Mouse (Mus musculus) limb, embryonic 11.5 days (tissue): ENCODE data around the gene Hacd2. TPM values are rescaled to one million over a fixed set of nuclear protein-coding genes. Genes with fewer than 3 reads are reported as not detected.

Source experiments
- ATAC-seq: fragments of 200-750 bp; cut with Nextera tagmentation; 2 replicates; pipeline ENCODE4 v1.8.0; 2017; ENCODE audit warnings: low read depth; ENCODE audit not compliant: insufficient number of reproducible peaks, low FRiP score, low TSS enrichment
- DNase-seq: peaks from one replicate; pipeline ENCODE4 v3.0.0-alpha.2; 2015; ENCODE audit warnings: low spot score
- H3K27ac ChIP-seq: fragments of 300-500 bp; sonication (generic); replicated peaks from 2 replicates; pipeline ENCODE4 v1.5.1; 2014; ENCODE audit warnings: low read depth, mild to moderate bottlenecking, low read length
- H3K27me3 ChIP-seq: fragments of 300-500 bp; sonication (generic); 2 replicates; pipeline ENCODE4 v1.6.1; 2014; ENCODE audit warnings: mild to moderate bottlenecking, low read length, mixed read lengths; ENCODE audit not compliant: control insufficient read depth, insufficient read depth
- H3K36me3 ChIP-seq: fragments of 300-500 bp; sonication (generic); 2 replicates; pipeline ENCODE4 v1.6.1; 2014; ENCODE audit warnings: mild to moderate bottlenecking, low read length, moderate library complexity, mixed read lengths; ENCODE audit not compliant: control insufficient read depth, insufficient read depth
- H3K4me1 ChIP-seq: fragments of 300-500 bp; sonication (generic); 2 replicates; pipeline ENCODE4 v1.6.1; 2014; ENCODE audit warnings: low read length, mixed read lengths; ENCODE audit not compliant: control insufficient read depth, insufficient read depth
- H3K4me2 ChIP-seq: fragments of 300-500 bp; sonication (generic); 2 replicates; pipeline ENCODE4 v1.6.1; 2014; ENCODE audit warnings: low read depth, mild to moderate bottlenecking, moderate library complexity; ENCODE audit not compliant: severe bottlenecking
- H3K4me3 ChIP-seq: fragments of 300-500 bp; sonication (generic); 2 replicates; pipeline ENCODE4 v1.5.1; 2014; ENCODE audit warnings: low read depth, low read length
- H3K9ac ChIP-seq: fragments of 300-500 bp; sonication (generic); 2 replicates; pipeline ENCODE4 v1.6.1; 2014; ENCODE audit warnings: mild to moderate bottlenecking, low read length
- H3K9me3 ChIP-seq: fragments of 300-500 bp; sonication (generic); 2 replicates; pipeline ENCODE4 v1.6.1; 2016; ENCODE audit warnings: low read length; ENCODE audit not compliant: control insufficient read depth
- WGBS: fragments of 180-500 bp; shearing (Covaris S2); extraction: QIAGEN DNeasy Blood & Tissue Kit; methylation state at CpG from one replicate; pipeline ENCODE4 v1.1.7; 2014; 5-methylcytosine and 5-hydroxymethylcytosine counted together
- polyA plus RNA-seq: library from polyadenylated mRNA; unstranded; fragments of >200 nt; fragmentation: Nextera tagmentation; extraction: Ambion mirVana; gene quantifications from 2 replicates; pipeline ENCODE4 v1.2.1, GENCODE M21; 2014

Hacd2 gene
- polyA plus RNA-seq, 1 experiment from 2014 or later = 37.0 TPM

DNA sequence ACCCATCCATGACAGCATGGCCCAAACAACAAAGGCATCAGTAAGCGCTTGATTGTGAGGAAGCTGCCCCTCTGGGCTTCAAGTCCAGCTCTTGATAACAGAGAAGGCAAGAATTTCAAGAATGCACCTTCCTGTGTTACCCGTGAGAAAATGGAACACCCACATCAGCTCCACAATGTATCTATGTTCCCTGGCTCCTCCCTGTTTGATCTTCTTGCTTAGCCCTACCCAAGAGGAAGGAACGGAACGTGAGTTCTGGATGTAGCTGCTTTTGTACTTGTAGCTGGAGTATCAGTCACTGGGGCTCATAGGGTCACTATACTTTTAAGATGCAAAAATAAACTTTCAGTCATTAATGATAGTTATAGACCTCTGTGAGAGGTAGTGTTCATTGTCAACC is 98.4 kb downstream of the Hacd2 start:
- 0 out of 2 replicates have a peak, but pooled peaks cover 2% of the 10 kb centered on the region for H3K4me1 ChIP-seq
- H3K4me2 ChIP-seq = no peak overlapping the region
- H3K27ac ChIP-seq = no peak overlapping the region
- whole genome bisulfite sequencing = 89% methylated on average over 4 of the region's 4 CpGs
- H3K36me3 ChIP-seq = no peaks in the 10 kb centered on the region
- no peaks in the 10 kb centered on the region for H3K9me3 ChIP-seq
- H3K4me3 ChIP-seq = no peak overlapping the region
- ATAC-seq (no peak), DNase-seq (no peak)
- H3K27me3 ChIP-seq = no peaks in the 10 kb centered on the region
- H3K9ac ChIP-seq = no peak overlapping the region

DNA sequence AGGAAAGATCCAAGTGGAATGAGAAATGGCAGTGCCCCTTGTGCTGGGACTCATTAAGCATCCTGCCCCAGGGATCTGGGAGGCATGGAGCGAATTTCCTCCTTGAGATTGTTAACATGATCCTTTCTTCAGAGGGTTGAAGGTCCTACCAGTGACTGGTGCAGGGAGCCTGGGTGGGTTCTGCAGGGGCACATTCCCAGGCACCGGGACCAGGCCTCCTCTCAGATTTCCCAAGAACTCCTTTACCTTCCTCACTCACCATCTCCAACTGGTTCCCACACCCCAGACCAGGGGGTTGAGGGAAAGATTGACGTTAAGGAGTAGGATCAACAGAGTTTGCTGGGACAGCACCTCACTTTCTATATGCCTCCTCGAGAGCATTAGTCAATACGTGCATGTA is 105.0 kb downstream of the Hacd2 start:
- DNase-seq (no peak), ATAC-seq (no peak)
- no peak overlapping the region for H3K27ac ChIP-seq
- H3K4me3 ChIP-seq = no peak overlapping the region
- no peaks in the 10 kb centered on the region for H3K36me3 ChIP-seq
- 0 out of 2 replicates have a peak, but pooled peaks cover 2% of the 10 kb centered on the region for H3K4me1 ChIP-seq
- H3K4me2 ChIP-seq = no peak overlapping the region
- no peaks in the 10 kb centered on the region for H3K27me3 ChIP-seq
- 77% methylated on average over 5 of the region's 5 CpGs for WGBS
- no peak overlapping the region for H3K9ac ChIP-seq
- no peaks in the 10 kb centered on the region for H3K9me3 ChIP-seq

DNA sequence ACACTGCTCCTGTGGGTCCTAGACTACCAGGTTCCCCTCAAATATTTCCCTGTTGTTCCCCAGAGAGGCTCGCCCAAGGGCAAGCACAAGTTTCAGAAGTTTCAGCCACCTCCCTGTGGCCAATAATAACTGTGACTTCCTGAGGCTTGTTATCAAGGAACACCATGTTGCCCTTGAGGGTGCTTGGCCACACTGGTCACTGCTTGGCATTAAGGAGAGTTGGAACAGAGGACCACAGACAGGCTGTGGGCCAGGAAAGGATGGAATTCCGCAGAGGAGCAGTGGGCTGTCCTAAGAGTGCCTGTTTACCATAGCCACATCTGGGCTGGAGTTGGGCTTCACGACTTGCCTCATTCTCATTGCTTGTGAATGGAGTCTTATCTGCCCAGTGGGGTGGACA is 107.9 kb downstream of the Hacd2 start:
- Histone ChIP-seq H3K36me3 (no peaks in the 10 kb centered on the region), H3K4me1 (no peaks in the 10 kb centered on the region; the same call in 1 of the 2 replicates), H3K4me3 (no peak overlapping the region), H3K27me3 (no peaks in the 10 kb centered on the region), H3K9ac (no peak overlapping the region), H3K9me3 (no peaks in the 10 kb centered on the region), H3K4me2 (no peak overlapping the region), H3K27ac (no peak overlapping the region)
- DNase-seq = no peak
- ATAC-seq = no peak
- 76% methylated on average over 3 of the region's 3 CpGs for WGBS

DNA sequence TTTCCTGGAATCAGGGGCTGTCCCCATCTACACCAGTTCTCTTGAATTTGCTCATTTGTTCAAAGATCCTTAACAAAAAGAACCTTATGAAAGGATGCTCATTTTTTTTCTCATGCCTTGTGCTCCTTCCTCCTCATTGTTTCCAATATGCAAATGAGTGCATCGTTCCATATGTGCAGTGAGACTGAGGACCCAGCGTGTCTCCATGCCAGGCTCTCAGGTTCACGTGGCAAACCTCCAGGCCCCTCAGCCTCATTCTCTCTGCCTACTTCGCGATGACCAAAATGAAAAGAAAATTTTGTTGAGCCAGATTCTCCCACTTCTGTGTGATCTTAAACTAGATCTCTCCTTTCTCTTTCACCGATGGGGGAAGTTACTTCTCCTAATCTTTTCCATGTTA is 117.2 kb downstream of the Hacd2 start:
- Histone ChIP-seq H3K36me3 (no peaks in the 10 kb centered on the region), H3K9me3 (no peaks in the 10 kb centered on the region), H3K4me3 (no peak overlapping the region), H3K27me3 (no peaks in the 10 kb centered on the region), H3K9ac (no peak overlapping the region), H3K4me2 (no peak overlapping the region), H3K4me1 (peaks cover 6% of the 10 kb centered on the region; the same call in 1 of the 2 replicates), H3K27ac (no peak overlapping the region)
- ATAC-seq (no peak), DNase-seq (no peak)
- 78% methylated on average over 6 of the region's 6 CpGs for whole genome bisulfite sequencing

DNA sequence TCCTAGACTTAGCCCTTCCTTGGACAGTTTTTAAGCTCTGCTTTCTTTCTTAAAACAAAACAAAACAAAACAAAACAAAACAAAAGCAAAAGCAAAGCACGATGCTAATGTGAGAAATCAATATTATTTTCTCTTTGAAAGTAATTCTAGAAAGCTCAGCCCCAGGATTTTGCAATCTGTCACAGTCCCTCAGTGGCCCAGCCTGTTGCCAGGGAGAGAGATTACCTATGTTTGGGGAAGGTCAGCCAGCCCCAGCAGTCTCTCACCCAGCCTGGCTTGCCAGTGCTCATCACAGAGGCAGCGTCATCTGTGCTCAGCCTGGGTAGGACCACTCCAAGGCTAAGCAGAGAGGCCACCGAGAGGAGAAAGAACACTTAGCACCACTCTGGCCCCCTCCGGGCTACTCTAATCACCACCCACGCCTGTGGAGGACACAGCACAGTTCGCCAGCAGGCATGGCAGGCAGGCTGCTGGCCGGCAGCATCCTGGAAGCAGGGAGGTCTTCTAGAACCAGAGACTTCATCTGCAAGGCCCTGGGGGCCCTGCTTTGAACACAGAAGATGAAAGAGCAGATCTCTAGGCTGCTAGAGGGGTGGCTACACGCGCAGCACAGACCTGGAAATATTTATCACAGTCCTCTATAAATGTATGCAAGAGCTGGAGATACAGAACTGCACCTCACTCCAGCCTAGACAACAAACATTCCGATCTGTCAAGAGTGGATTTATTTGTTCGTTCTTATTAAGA is 117.8 kb downstream of the Hacd2 start:
- DNase-seq (peak; percentile 48), ATAC-seq (no peak)
- H3K9ac ChIP-seq = no peak overlapping the region
- H3K4me3 ChIP-seq = no peak overlapping the region
- H3K27ac ChIP-seq = no peak overlapping the region
- no peak overlapping the region for H3K4me2 ChIP-seq
- H3K36me3 ChIP-seq = no peaks in the 10 kb centered on the region
- H3K9me3 ChIP-seq = no peaks in the 10 kb centered on the region
- 0 out of 2 replicates have a peak, but pooled peaks cover 6% of the 10 kb centered on the region for H3K4me1 ChIP-seq
- no peaks in the 10 kb centered on the region for H3K27me3 ChIP-seq
- WGBS = 26% methylated on average over 11 of the region's 11 CpGs

DNA sequence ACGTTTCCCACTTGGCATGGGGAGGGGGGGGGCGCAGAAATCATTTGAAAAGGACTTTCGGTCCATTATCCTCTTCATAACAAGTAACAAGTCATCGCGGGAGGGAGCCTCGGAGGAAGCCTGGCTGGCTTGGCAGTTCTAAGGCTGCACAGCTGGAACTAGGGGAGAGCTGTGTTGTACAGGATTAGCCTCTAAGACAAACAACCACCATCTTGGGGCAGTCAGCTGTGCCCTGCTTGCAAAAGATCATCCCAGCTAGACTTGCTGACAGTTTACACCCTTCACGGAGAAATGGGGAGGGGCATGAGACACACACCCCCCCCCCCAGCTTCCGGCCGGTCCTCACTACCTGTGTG is 118.4 kb downstream of the Hacd2 start:
- DNase-seq (peak; percentile 45), ATAC-seq (no peak)
- Histone ChIP-seq H3K36me3 (no peaks in the 10 kb centered on the region), H3K9me3 (no peaks in the 10 kb centered on the region; the same call in 1 of the 2 replicates), H3K27ac (no peak overlapping the region), H3K4me2 (no peak overlapping the region), H3K4me3 (no peak overlapping the region), H3K4me1 (0 out of 2 replicates have a peak, but pooled peaks cover 6% of the 10 kb centered on the region), H3K27me3 (no peaks in the 10 kb centered on the region), H3K9ac (no peak overlapping the region)
- 47% methylated on average over 9 of the region's 9 CpGs for WGBS

DNA sequence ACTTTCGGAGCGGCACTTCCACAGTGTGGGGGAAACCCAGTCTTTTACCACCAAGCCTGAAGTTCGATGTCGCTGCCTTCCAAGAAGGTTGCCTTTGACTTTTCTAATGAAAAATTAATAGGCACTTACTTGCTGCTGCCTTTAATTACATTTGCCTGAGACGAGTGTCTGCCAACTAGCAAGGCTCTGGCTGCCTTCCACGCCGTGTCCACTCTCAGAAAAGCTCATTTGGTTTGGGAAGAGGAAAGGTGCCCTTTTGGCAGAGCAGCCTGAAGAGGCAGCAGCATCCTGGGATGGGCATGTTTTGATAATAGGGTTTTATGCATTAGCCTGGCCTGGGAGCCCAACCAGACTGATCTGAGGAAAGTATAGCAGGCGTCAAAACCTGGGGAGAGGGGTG is 119.6 kb downstream of the Hacd2 start:
- H3K9me3 ChIP-seq = no peaks in the 10 kb centered on the region; the same call in 1 of the 2 replicates
- 61% methylated on average over 8 of the region's 8 CpGs for WGBS
- no peaks in the 10 kb centered on the region for H3K36me3 ChIP-seq
- H3K4me2 ChIP-seq = no peak overlapping the region
- H3K4me1 ChIP-seq = 0 out of 2 replicates have a peak, but pooled peaks cover 6% of the 10 kb centered on the region
- ATAC-seq = no peak
- no peaks in the 10 kb centered on the region for H3K27me3 ChIP-seq
- no peak for DNase-seq
- H3K27ac ChIP-seq = no peak overlapping the region
- H3K4me3 ChIP-seq = no peak overlapping the region
- no peak overlapping the region for H3K9ac ChIP-seq

DNA sequence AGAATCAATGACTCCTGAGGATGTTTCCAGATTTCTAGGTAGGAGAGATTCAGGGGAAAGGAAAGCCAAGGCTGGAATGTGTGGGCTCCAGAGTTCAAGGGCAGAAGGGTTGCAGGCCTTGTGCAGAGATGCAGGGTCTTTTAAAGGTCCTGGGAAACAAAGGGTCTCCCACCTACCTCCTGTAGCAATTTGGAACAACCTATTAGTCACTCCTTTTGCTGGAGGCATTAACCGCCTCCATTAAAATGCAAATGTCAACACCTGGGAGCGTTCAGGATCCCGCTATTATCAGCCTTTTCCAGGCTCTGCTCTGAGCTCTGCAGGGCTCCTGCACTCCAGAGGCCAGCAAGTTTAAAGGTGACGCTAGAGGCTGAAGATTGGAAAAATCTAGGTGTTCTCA is 123.9 kb downstream of the Hacd2 start:
- DNase-seq = no peak
- Histone ChIP-seq H3K9ac (no peak overlapping the region), H3K4me2 (no peak overlapping the region), H3K4me3 (no peak overlapping the region), H3K27ac (no peak overlapping the region), H3K4me1 (no peaks in the 10 kb centered on the region), H3K36me3 (no peaks in the 10 kb centered on the region), H3K27me3 (no peaks in the 10 kb centered on the region), H3K9me3 (no peaks in the 10 kb centered on the region; the same call in 1 of the 2 replicates)
- 13% methylated on average over 4 of the region's 4 CpGs for WGBS
- ATAC-seq = no peak
